Mouse (Mus musculus): Measurements from ENCODE around the gene 1700014D04Rik. TPM values are rescaled to one million over a fixed set of nuclear protein-coding genes. Genes with fewer than 3 reads are reported as not detected.
"Not testable (repeated sequence)": the region's sequence is repeated elsewhere in the genome, so short reads cannot be mapped to it uniquely, and the experiment has no call there.

1700014D04Rik gene
- total and polyA plus RNA-seq, 3 experiments: not detected

- in situ Hi-C loops (cut with MboI; ENCODE audit: low pct_ligation_motif_present, low pct_unique_long_range_greater_than_20kb, low sequenced_read_pairs); H3K27me3 ChIP-seq (replicated peaks); dilution Hi-C loops (cut with MboI; ENCODE audit: extremely low pct_ligation_motif_present, extremely low pct_unique_long_range_greater_than_20kb, low sequenced_read_pairs); H3K9ac ChIP-seq (ENCODE audit: insufficient read depth, low read depth); H3K9me3 ChIP-seq (replicated peaks; ENCODE audit: low read length); H3K79me2 ChIP-seq (replicated peaks; ENCODE audit: control insufficient read depth, extremely low read depth, insufficient read depth, poor library complexity, severe bottlenecking); H3K4me2 ChIP-seq (ENCODE audit: insufficient read depth, low read depth, poor library complexity, severe bottlenecking); H3K4me3 ChIP-seq (replicated peaks in 1 of 3; ENCODE audit: low read depth in 2 of 3, low read length in 2 of 3, poor library complexity in 1 of 3); H3K27ac ChIP-seq (ENCODE audit: insufficient read depth, low read depth); DNase-seq (ENCODE audit: extremely low read depth); H3K4me1 ChIP-seq (ENCODE audit: control insufficient read depth in 1 of 2, insufficient read depth in 2 of 2): not testable (repeated sequence)
- TF ChIP-seq CTCF (conservative IDR thresholded peaks at IDR 0.05 in 1 of 2, IDR thresholded peaks at IDR 0.05 in 1 of 2; ENCODE audit: low read depth in 2 of 2, low read length in 2 of 2): peak in 1 of 2 experiments; percentile 35; a peak in 2 of 4 replicates
- peak; percentile 41; the same call in 1 of the 2 replicates for TF ChIP-seq ZNF384 (IDR thresholded peaks at IDR 0.05; ENCODE audit: low read depth, low read length)
- H3K36me3 ChIP-seq (replicated peaks in 1 of 2; ENCODE audit: control insufficient read depth in 1 of 2, insufficient read depth in 1 of 2, low read length in 1 of 2): peaks cover 84 to 93% of the 10 kb centered on the region in 2 experiments
Observed at GRCm38 (mm10) chr13:59779744-59780264, 33.3 kb upstream of the 1700014D04Rik start.

GRCm38 (mm10) chr13:59779213-59779612 lies 32.7 kb upstream of the 1700014D04Rik start:
- Histone ChIP-seq H3K4me2 (ENCODE audit: insufficient read depth, low read depth, poor library complexity, severe bottlenecking) (no peak overlapping the region), H3K9ac (ENCODE audit: insufficient read depth, low read depth) (no peak overlapping the region), H3K4me3 (replicated peaks in 1 of 3; ENCODE audit: low read depth in 2 of 3, low read length in 2 of 3, poor library complexity in 1 of 3) (no peak overlapping the region), H3K27ac (ENCODE audit: insufficient read depth, low read depth) (no peak overlapping the region), H3K27me3 (replicated peaks) (no peaks in the 10 kb centered on the region), H3K4me1 (ENCODE audit: control insufficient read depth in 1 of 2, insufficient read depth in 2 of 2) (no peaks in the 10 kb centered on the region; a peak in 1 of 4 replicates), H3K36me3 (replicated peaks in 1 of 2; ENCODE audit: control insufficient read depth in 1 of 2, insufficient read depth in 1 of 2, low read length in 1 of 2) (peaks cover 81 to 90% of the 10 kb centered on the region in 2 experiments), H3K9me3 (replicated peaks; ENCODE audit: low read length) (no peaks in the 10 kb centered on the region), H3K79me2 (replicated peaks; ENCODE audit: control insufficient read depth, extremely low read depth, insufficient read depth, poor library complexity, severe bottlenecking) (no peaks in the 10 kb centered on the region)
- TF ChIP-seq ZC3H11A (IDR thresholded peaks at IDR 0.05; ENCODE audit: low read depth, low read length) (no peak), CTCF (conservative IDR thresholded peaks at IDR 0.05 in 1 of 2, IDR thresholded peaks at IDR 0.05 in 1 of 2; ENCODE audit: low read depth in 2 of 2, low read length in 2 of 2) (peak; percentile 11 to 47; a peak in 2 of 4 replicates)
- in situ Hi-C loops (cut with MboI; ENCODE audit: low pct_ligation_motif_present, low pct_unique_long_range_greater_than_20kb, low sequenced_read_pairs): no loop called here
- dilution Hi-C loops (cut with MboI; ENCODE audit: extremely low pct_ligation_motif_present, extremely low pct_unique_long_range_greater_than_20kb, low sequenced_read_pairs): no loop called here
- no peak for DNase-seq (ENCODE audit: extremely low read depth)

GRCm38 (mm10) chr13:59775168-59775567 lies 28.6 kb upstream of the 1700014D04Rik start:
- Histone ChIP-seq H3K4me1 (ENCODE audit: control insufficient read depth in 1 of 2, insufficient read depth in 2 of 2) (peaks cover 0 to 10% of the 10 kb centered on the region in 2 experiments; a peak in 1 of 4 replicates), H3K36me3 (replicated peaks in 1 of 2; ENCODE audit: control insufficient read depth in 1 of 2, insufficient read depth in 1 of 2, low read length in 1 of 2) (peaks cover 53 to 76% of the 10 kb centered on the region in 2 experiments), H3K9me3 (replicated peaks; ENCODE audit: low read length) (no peaks in the 10 kb centered on the region)

More at GRCm38 (mm10) chr13:59775168-59775567, 28.6 kb upstream of the 1700014D04Rik start:
- DNase-seq (ENCODE audit: extremely low read depth): no peak
- Histone ChIP-seq H3K27me3 (replicated peaks) (no peaks in the 10 kb centered on the region), H3K27ac (ENCODE audit: insufficient read depth, low read depth) (no peak overlapping the region), H3K4me2 (ENCODE audit: insufficient read depth, low read depth, poor library complexity, severe bottlenecking) (no peak overlapping the region), H3K9ac (ENCODE audit: insufficient read depth, low read depth) (no peak overlapping the region), H3K79me2 (replicated peaks; ENCODE audit: control insufficient read depth, extremely low read depth, insufficient read depth, poor library complexity, severe bottlenecking) (no peaks in the 10 kb centered on the region), H3K4me3 (replicated peaks in 1 of 3; ENCODE audit: low read depth in 2 of 3, low read length in 2 of 3, poor library complexity in 1 of 3) (no peak overlapping the region)
- dilution Hi-C loops (cut with MboI; ENCODE audit: extremely low pct_ligation_motif_present, extremely low pct_unique_long_range_greater_than_20kb, low sequenced_read_pairs) (no loop called here), in situ Hi-C loops (cut with MboI; ENCODE audit: low pct_ligation_motif_present, low pct_unique_long_range_greater_than_20kb, low sequenced_read_pairs) (no loop called here)
- TF ChIP-seq MAX (IDR thresholded peaks at IDR 0.05; ENCODE audit: low read length) (no peak), ELF1 (IDR thresholded peaks at IDR 0.05; ENCODE audit: low read depth, low read length) (no peak), CTCF (conservative IDR thresholded peaks at IDR 0.05 in 1 of 2, IDR thresholded peaks at IDR 0.05 in 1 of 2; ENCODE audit: low read depth in 2 of 2, low read length in 2 of 2) (no peak), KAT2A (IDR thresholded peaks at IDR 0.05; ENCODE audit: insufficient replicate concordance, low read length) (no peak), IRF4 (IDR thresholded peaks at IDR 0.05; ENCODE audit: low read depth, low read length) (no peak), POLR2A (IDR thresholded peaks at IDR 0.05; ENCODE audit: low read depth, low read length) (no peak), MAFK (IDR thresholded peaks at IDR 0.05; ENCODE audit: insufficient replicate concordance, low read length) (no peak), RCOR1 (conservative IDR thresholded peaks at IDR 0.05; ENCODE audit: low read depth, low read length) (no peak), SMC3 (IDR thresholded peaks at IDR 0.05; ENCODE audit: low read depth, low read length) (no peak), GABPA (IDR thresholded peaks at IDR 0.05; ENCODE audit: insufficient replicate concordance, low read depth, low read length) (no peak), RAD21 (IDR thresholded peaks at IDR 0.05; ENCODE audit: low read depth, low read length) (no peak), USF2 (conservative IDR thresholded peaks at IDR 0.05; ENCODE audit: low read depth, low read length) (no peak), NRF1 (IDR thresholded peaks at IDR 0.05; ENCODE audit: low read depth, low read length) (no peak), EP300 (IDR thresholded peaks at IDR 0.05; ENCODE audit: low read length) (no peak), ZNF384 (IDR thresholded peaks at IDR 0.05; ENCODE audit: low read depth, low read length) (no peak), CHD1 (IDR thresholded peaks at IDR 0.05; ENCODE audit: low read depth, low read length) (no peak), MYC (IDR thresholded peaks at IDR 0.05; ENCODE audit: low read depth, low read length) (no peak), ZC3H11A (IDR thresholded peaks at IDR 0.05; ENCODE audit: low read depth, low read length) (no peak), CHD2 (IDR thresholded peaks at IDR 0.05; ENCODE audit: low read length) (no peak)
